Mouse (Mus musculus): ENCODE measurements around the gene Ccdc144b. TPM values are rescaled to one million over a fixed set of nuclear protein-coding genes. Genes with fewer than 3 reads are reported as not detected.

The Ccdc144b gene
- polyA plus RNA-seq, 1 experiment from 2014 or later = not detected

DNA sequence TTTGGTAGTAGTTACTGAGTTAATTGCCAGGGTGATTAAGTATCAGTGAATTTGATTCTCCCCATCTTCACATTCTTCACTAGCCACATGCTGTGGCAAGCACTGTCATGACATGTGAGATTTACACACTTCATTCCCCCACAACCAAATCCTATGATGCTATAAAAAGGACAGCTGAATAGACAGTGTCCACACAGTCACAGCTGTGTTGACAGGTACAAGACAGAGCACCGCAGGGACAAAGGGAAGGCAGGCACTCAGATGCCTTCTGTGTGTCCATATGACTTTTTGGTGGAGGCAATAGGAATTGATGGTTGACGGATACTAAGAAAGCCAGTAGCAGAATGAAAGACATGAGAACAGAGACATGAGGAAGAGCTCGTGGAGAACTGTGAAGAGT is 42.1 kb downstream of the Ccdc144b start:
- no peaks in the 10 kb centered on the region for H3K9me3 ChIP-seq
- no peaks in the 10 kb centered on the region for H3K4me1 ChIP-seq
- no peaks in the 10 kb centered on the region for H3K36me3 ChIP-seq
- 84% methylated on average over 3 of the region's 3 CpGs for WGBS
- ATAC-seq (replicated peaks) = no peak
- no peaks in the 10 kb centered on the region for H3K27me3 ChIP-seq
- H3K4me3 ChIP-seq = no peak overlapping the region
- H3K27ac ChIP-seq (replicated peaks) = no peak overlapping the region
- no peak overlapping the region for H3K4me2 ChIP-seq (replicated peaks)
- H3K9ac ChIP-seq (replicated peaks) = no peak overlapping the region

DNA sequence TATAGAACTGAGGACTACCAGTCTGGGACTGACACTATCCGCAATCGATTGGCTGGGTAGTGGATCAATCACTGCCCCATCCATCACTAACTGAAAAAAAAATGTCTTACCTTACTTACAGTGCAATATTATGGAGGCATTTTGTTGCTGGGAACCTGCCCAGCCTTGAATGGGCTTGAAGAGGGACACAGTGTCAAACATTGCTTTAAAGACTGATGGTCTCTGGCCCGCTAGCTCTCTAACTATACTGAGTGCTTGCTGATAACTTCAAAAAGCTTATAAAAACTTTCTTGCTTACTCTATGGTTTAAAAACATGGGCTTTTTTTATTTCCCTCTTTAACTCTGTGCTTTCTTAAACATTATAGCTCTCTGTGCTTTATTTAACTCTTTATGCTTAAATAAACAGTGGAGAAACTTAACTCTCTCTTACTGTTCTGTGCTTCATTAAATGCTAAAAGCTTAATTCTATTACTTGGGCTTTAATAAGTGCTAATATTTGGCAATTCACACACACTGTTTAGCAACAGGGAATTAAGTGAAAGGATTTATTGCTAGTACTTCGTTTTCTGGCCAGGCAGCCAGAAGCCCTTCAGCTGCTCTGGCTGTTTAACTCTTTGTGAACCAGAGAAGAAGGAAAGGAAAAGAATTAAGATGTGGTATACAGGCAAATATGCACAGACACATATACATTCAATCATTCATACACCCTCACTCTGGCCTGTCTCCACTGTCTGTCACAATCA is 44.8 kb downstream of the Ccdc144b start:
- H3K9me3 ChIP-seq = no peaks in the 10 kb centered on the region
- H3K36me3 ChIP-seq = no peaks in the 10 kb centered on the region
- no peak overlapping the region for H3K4me3 ChIP-seq
- no peaks in the 10 kb centered on the region for H3K4me1 ChIP-seq
- H3K9ac ChIP-seq (replicated peaks) = no peak overlapping the region
- no peak overlapping the region for H3K27ac ChIP-seq (replicated peaks)
- H3K27me3 ChIP-seq = no peaks in the 10 kb centered on the region
- H3K4me2 ChIP-seq (replicated peaks) = no peak overlapping the region
- 69% methylated on average over 4 of the region's 4 CpGs for WGBS
- no peak for ATAC-seq (replicated peaks)

DNA sequence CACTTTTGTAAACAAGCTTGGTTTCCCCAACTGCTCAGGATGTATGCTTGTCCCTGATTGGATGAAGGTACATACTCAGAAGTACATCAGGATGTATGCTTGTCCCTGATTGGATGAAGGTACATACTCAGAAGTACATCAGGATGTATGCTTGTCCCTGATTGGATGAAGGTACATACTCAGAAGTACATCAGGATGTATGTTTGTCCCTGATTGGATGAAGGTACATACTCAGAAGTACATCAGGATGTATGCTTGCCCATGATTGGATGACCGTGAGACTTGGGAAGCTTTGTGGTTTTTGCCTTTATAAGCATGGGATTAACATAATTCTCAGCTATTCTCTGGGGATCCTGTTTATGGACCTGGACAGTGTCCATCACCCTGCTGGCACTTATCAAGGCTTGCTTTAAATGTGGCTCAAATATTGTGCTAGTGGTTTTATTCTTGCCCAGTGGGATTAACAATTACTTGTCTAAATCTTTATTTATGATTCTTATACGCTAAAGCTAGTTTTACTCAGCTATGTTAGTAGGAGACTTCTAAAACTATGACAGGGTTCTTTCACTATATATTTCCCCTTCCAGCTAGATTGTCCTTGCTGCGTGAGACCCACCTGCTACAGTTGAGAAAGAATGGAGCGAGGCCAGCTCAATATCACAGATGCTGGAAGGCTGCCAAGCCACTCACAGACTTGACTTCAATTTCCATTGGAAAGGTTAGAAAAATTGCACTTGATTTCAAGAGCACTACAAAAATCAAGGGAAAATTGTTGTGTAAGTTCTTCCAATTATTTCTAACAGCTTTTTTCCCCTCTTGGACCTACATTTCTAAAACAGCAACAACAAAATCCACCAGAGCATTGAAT is 49.1 kb downstream of the Ccdc144b start:
- no peak overlapping the region for H3K4me2 ChIP-seq (replicated peaks)

DNA sequence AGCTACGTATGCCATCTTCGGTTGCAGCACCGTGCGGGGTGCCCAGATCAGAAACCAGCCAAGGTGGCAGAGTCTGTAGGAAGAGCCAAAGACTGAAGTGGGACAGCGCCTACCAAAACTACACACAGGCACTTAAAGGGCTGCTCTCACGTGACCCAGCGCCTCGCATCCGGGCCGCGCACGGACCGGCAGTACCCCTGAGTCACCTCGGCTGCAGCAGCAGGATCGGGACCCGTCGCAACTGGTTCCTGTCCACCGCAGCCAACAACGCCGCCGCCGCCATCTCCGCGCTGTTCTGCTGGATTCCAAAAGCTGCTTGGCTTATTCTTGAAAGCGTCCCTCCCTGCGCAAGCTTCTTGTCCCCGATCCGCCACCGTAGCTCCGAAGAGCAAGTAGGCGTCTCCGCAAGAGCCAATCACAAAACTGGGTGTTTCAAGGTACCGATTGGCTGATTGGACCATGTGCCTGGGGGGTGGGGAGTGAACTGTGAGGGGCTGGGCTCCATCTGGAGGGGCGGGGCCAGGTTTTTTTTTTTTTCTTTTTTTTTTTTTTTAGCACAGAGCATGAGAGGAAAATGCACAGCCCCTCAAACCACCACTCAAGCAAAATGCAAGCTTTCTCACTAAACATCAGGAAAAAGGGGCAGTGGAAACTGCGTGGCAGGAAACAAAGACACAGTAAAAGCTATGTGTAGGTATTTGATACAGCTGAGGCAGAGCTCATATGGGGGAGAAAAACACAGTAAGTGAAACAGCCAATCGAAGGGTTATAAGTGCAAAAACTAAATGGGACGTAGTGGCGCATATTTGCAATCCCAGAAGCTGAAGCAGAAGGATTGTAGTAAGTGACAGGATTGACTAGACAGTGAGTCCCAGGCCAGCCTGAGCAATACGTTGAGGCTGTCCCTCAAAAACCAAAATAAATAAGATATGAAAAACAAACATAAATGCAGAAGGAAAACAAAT is 52.8 kb downstream of the Ccdc144b start, which contains the start of gene Mccc1:
Mccc1 (minus strand) TSS at position 404 of the 965 bp plus-strand sequence.
- ATAC-seq (replicated peaks) = peak; percentile 99
- Histone ChIP-seq H3K4me2 (replicated peaks) (peak within 1 kb of the TSS; percentile 52), H3K27ac (replicated peaks) (peak within 1 kb of the TSS; percentile 96), H3K9ac (replicated peaks) (peak within 1 kb of the TSS; percentile 87), H3K9me3 (no peaks in the 10 kb centered on the region), H3K4me1 (peaks cover 20% of the 10 kb centered on the region), H3K27me3 (no peaks in the 10 kb centered on the region), H3K4me3 (peak within 1 kb of the TSS; percentile 92), H3K36me3 (no peaks in the 10 kb centered on the region)
- WGBS = 4% methylated on average over 39 of the region's 39 CpGs

More for the DNA sequence above, 49.1 kb downstream of the Ccdc144b start:
- ATAC-seq (replicated peaks) = no peak
- WGBS = 57% methylated on average over 4 of the region's 4 CpGs
- Histone ChIP-seq H3K27me3 (no peaks in the 10 kb centered on the region), H3K36me3 (no peaks in the 10 kb centered on the region), H3K27ac (replicated peaks) (no peak overlapping the region), H3K9ac (replicated peaks) (no peak overlapping the region), H3K4me3 (no peak overlapping the region), H3K4me1 (peaks cover 12% of the 10 kb centered on the region), H3K9me3 (no peaks in the 10 kb centered on the region)

DNA sequence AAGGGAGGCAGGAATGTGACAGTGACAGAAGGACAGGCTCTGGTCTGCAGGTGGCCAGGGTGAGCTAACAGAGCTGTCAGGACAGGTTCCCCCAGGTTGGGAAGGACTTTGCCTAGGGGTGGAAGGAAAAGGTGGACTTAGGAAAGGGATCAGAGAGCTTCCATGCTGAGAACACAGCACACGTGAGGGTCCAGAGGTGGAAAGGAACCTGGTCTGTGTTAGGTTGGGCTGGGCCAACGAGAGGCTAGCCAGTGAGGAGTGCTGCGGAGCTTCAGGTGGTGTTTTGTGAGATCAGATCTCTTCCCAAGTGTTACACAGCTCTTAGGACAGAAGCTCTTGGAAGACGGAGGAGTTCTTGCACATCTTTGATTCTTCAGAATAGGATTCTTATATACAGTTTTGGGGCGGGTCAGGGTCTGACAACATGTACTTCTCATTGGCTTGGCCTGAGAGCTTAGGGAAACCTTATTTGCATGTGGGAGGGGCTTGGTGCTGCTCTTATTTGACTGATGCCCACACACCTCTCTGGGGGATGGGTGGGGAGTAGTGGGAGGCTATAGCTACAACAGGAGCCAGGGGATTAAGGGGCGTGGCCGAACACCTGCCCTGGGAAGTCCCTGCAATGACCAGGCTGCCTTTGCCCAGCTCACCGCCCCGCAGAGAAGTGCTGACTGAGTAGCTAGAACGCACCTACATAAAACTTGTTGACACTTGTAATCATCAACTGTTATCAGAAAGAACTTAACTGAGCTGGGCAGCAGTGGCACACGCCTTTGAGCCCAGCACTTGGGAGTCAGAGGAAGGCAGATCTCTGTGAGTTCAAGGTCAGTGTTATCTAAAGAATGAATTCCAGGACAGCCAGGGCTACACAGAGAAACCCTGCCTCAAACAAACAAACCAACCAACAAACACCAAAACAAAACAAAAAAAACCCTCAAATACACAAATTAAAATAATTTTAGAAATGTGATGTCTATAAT is 58.5 kb downstream of the Ccdc144b start:
- WGBS = 59% methylated on average over 11 of the region's 11 CpGs
- Histone ChIP-seq H3K36me3 (peaks cover 10% of the 10 kb centered on the region), H3K27me3 (no peaks in the 10 kb centered on the region), H3K4me3 (no peak overlapping the region), H3K9me3 (no peaks in the 10 kb centered on the region), H3K27ac (replicated peaks) (no peak overlapping the region), H3K4me2 (replicated peaks) (no peak overlapping the region), H3K4me1 (peaks cover 14% of the 10 kb centered on the region), H3K9ac (replicated peaks) (no peak overlapping the region)
- no peak for ATAC-seq (replicated peaks)

DNA sequence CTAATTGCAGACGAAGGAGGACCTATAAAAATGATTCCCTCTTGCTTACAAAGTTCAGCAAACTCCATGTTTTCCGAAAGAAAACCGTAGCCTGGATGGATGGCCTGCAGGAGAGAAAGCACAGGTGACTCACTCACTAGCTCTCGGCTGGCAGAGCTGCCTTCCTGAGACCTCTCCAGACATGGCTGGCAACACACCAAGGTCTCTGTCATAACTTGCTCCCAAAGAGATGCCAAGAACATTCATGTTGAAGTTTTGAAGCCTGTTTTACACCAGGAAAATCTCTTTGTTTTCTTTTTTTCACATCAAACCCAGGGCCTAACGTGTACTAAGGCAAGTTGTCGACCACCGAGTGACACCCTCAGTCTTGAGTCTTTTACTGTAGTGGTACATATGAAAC is 62.6 kb downstream of the Ccdc144b start:
- no peak overlapping the region for H3K9ac ChIP-seq (replicated peaks)
- peaks cover 35% of the 10 kb centered on the region for H3K36me3 ChIP-seq
- H3K4me3 ChIP-seq = no peak overlapping the region
- 95% methylated on average over 7 of the region's 7 CpGs for WGBS
- no peaks in the 10 kb centered on the region for H3K27me3 ChIP-seq
- H3K9me3 ChIP-seq = no peaks in the 10 kb centered on the region
- no peak overlapping the region for H3K27ac ChIP-seq (replicated peaks)
- ATAC-seq (replicated peaks) = no peak
- H3K4me2 ChIP-seq (replicated peaks) = no peak overlapping the region
- H3K4me1 ChIP-seq = no peaks in the 10 kb centered on the region

DNA sequence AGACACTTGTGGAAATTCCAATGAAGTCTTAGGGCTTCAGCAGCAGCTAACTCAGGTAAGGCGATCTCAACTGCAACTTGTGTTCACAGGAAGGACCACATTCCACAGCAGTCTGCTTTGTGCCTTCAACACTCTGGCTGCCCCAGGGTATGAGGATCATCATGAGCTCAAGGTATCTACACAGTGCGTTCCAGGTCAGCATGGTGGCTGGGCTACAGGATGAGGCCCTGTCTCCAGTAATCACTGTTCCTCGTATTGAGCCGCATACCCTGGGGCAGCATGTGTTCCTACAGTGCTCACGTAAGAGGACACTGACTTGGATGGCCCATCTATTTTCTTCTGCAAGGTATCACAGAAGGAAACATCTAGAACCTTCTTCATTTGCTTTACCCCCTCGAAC is 65.3 kb downstream of the Ccdc144b start:
- H3K27me3 ChIP-seq = no peaks in the 10 kb centered on the region
- 95% methylated on average over 6 of the region's 6 CpGs for WGBS
- no peak for ATAC-seq (replicated peaks)
- H3K9ac ChIP-seq (replicated peaks) = no peak overlapping the region
- no peak overlapping the region for H3K27ac ChIP-seq (replicated peaks)
- no peak overlapping the region for H3K4me2 ChIP-seq (replicated peaks)
- no peaks in the 10 kb centered on the region for H3K9me3 ChIP-seq
- no peak overlapping the region for H3K4me3 ChIP-seq
- peaks cover 49% of the 10 kb centered on the region for H3K36me3 ChIP-seq
- H3K4me1 ChIP-seq = no peaks in the 10 kb centered on the region

DNA sequence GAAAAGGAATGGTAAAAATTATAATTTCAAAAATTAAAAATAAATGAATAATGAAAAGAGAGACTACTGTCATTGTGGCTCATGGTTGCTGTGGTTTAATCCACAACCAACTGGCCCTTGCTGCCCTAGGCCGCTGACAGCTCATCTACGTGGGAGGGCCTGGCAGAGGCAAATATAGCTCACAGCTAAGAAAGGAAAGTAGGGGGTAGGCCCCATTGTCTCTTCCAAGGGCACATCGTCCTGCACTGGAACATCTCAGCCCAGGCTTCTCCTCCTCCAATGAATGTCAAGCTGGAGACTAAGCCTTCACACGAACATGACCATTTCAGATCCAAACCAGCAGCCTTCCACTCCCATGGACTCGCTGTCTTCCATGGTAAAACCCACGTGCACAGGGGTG is 67.1 kb downstream of the Ccdc144b start:
- ATAC-seq (replicated peaks) = no peak
- Histone ChIP-seq H3K36me3 (peaks cover 59% of the 10 kb centered on the region), H3K4me3 (no peak overlapping the region), H3K4me2 (replicated peaks) (no peak overlapping the region), H3K27ac (replicated peaks) (no peak overlapping the region), H3K4me1 (no peaks in the 10 kb centered on the region), H3K9ac (replicated peaks) (no peak overlapping the region), H3K27me3 (no peaks in the 10 kb centered on the region), H3K9me3 (no peaks in the 10 kb centered on the region)
- WGBS = 93% methylated on average over 6 of the region's 6 CpGs

DNA sequence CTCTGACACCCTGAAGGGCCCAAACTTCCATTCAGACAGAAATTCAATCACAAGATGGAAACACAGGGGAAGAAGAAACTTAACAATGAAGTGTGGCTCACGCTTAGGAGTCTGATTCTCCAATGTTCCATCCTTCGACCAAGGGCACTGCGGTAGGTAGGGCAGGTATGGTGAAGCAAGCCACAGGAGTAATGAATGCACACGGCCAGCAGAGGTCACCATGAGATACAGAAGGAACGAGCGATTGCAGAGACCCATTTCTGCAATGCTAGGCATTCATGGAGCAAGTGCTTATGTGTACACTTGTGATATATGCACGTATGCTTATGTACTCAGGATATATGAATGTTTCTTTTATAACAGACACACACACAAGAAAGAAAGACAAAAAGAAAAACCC is 79.8 kb downstream of the Ccdc144b start:
- H3K27ac ChIP-seq (replicated peaks) = no peak overlapping the region
- no peaks in the 10 kb centered on the region for H3K27me3 ChIP-seq
- no peaks in the 10 kb centered on the region for H3K9me3 ChIP-seq
- H3K4me1 ChIP-seq = no peaks in the 10 kb centered on the region
- 65% methylated on average over 7 of the region's 7 CpGs for WGBS
- H3K4me3 ChIP-seq = no peak overlapping the region
- no peak overlapping the region for H3K4me2 ChIP-seq (replicated peaks)
- H3K36me3 ChIP-seq = peaks cover 47% of the 10 kb centered on the region
- ATAC-seq (replicated peaks) = peak; percentile 60; the same call in 1 of the 2 replicates
- no peak overlapping the region for H3K9ac ChIP-seq (replicated peaks)

DNA sequence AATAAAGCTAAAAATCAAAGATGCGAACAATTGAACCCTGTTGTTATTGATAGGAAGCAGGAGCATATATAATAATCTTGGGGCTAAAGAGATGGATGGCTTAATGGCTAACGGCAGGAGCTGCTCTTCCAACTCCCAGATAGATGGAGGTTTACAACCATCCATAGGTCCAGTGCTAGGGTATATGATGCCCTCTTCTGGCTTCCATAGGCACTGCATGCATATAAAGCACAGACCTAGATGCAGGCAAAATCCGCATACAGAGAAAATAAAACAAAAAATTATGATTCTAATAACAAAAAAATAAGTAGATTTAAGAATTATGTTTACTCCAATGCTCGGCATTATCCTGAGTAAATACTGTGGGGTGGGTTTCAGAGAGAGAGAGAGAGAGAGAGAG is 80.4 kb downstream of the Ccdc144b start:
- Histone ChIP-seq H3K27ac (replicated peaks) (no peak overlapping the region), H3K4me1 (no peaks in the 10 kb centered on the region), H3K9ac (replicated peaks) (no peak overlapping the region), H3K4me3 (no peak overlapping the region), H3K9me3 (no peaks in the 10 kb centered on the region), H3K36me3 (peaks cover 43% of the 10 kb centered on the region), H3K27me3 (no peaks in the 10 kb centered on the region), H3K4me2 (replicated peaks) (no peak overlapping the region)
- WGBS = 82% methylated on average over 4 of the region's 4 CpGs
- ATAC-seq (replicated peaks) = peak; percentile 58; the same call in 1 of the 2 replicates

DNA sequence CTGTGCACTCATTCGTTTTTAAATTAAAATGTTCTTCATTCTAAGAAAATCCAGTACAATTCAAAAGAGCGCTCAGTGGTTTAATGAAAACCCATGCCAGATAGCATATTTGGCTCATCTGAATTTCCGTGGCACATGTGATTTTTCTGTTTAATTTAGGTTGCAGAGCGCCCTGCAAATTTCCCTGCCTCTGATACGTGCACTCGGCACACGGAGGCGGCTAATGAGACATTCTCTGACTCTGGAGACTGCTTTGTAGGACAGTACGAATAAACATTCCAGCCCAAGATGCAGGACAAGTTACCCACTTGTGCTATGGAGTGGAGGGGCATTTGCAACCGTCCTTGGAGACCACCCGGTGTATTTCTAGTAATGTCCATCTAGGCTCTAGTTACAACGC is 82.2 kb downstream of the Ccdc144b start:
- H3K27ac ChIP-seq (replicated peaks) = no peak overlapping the region
- no peaks in the 10 kb centered on the region for H3K4me1 ChIP-seq
- no peaks in the 10 kb centered on the region for H3K27me3 ChIP-seq
- 91% methylated on average over 12 of the region's 12 CpGs for WGBS
- H3K4me2 ChIP-seq (replicated peaks) = no peak overlapping the region
- no peak overlapping the region for H3K9ac ChIP-seq (replicated peaks)
- no peaks in the 10 kb centered on the region for H3K9me3 ChIP-seq
- no peak for ATAC-seq (replicated peaks)
- no peak overlapping the region for H3K4me3 ChIP-seq
- H3K36me3 ChIP-seq = peaks cover 36% of the 10 kb centered on the region
